Mouse (Mus musculus) embryonic facial prominence, embryonic 14.5 days (tissue): Measurements from ENCODE around the gene Thap4. TPM values are rescaled to one million over a fixed set of nuclear protein-coding genes. Genes with fewer than 3 reads are reported as not detected.
"Not testable (repeated sequence)": the region's sequence is repeated elsewhere in the genome, so short reads cannot be mapped to it uniquely, and the experiment has no call there.

Source experiments
- ATAC-seq: fragments of 200-750 bp; cut with Nextera tagmentation; 2 replicates; pipeline ENCODE4 v1.8.0; 2017; ENCODE audit warnings: low read depth, moderate number of reproducible peaks, moderate TSS enrichment
- DNase-seq: peaks from one replicate; pipeline ENCODE4 v3.0.0-alpha.2; 2015; ENCODE audit warnings: low spot score
- H3K27ac ChIP-seq: fragments of 300-500 bp; sonication (generic); replicated peaks from 2 replicates; pipeline ENCODE4 v1.5.1; 2014; ENCODE audit warnings: low read depth, mild to moderate bottlenecking, low read length, moderate library complexity
- H3K27me3 ChIP-seq: fragments of 300-500 bp; sonication (generic); replicated peaks from 2 replicates; pipeline ENCODE4 v1.6.1; 2014; ENCODE audit warnings: low read length; ENCODE audit not compliant: control insufficient read depth, insufficient read depth
- H3K36me3 ChIP-seq: fragments of 300-500 bp; sonication (generic); 2 replicates; pipeline ENCODE4 v1.6.1; 2014; ENCODE audit warnings: low read length, mixed read lengths; ENCODE audit not compliant: control insufficient read depth, insufficient read depth
- H3K4me1 ChIP-seq: fragments of 300-500 bp; sonication (generic); 2 replicates; pipeline ENCODE4 v1.6.1; 2014; ENCODE audit warnings: antibody characterized with exemption, low read length; ENCODE audit not compliant: control insufficient read depth, insufficient read depth
- H3K4me2 ChIP-seq: fragments of 300-500 bp; sonication (generic); 2 replicates; pipeline ENCODE4 v1.6.1; 2014; ENCODE audit warnings: low read depth, mild to moderate bottlenecking, low read length, moderate library complexity, mixed read lengths
- H3K4me3 ChIP-seq: fragments of 300-500 bp; sonication (generic); 2 replicates; pipeline ENCODE4 v1.5.1; 2014; ENCODE audit warnings: low read depth, mild to moderate bottlenecking, low read length
- H3K9ac ChIP-seq: fragments of 300-500 bp; sonication (generic); 2 replicates; pipeline ENCODE4 v1.6.1; 2014; ENCODE audit warnings: low read depth, mild to moderate bottlenecking, low read length, moderate library complexity, mixed read lengths
- H3K9me3 ChIP-seq: fragments of 300-500 bp; sonication (generic); 2 replicates; pipeline ENCODE4 v1.6.1; 2016; ENCODE audit warnings: low read length; ENCODE audit not compliant: control insufficient read depth
- WGBS: fragments of 180-500 bp; shearing (Covaris S2); extraction: QIAGEN DNeasy Blood & Tissue Kit; methylation state at CpG from one replicate; pipeline ENCODE4 v1.1.7; 2014; 5-methylcytosine and 5-hydroxymethylcytosine counted together
- polyA plus RNA-seq: library from polyadenylated mRNA; unstranded; fragments of >200 nt; fragmentation: Nextera tagmentation; extraction: Ambion mirVana; gene quantifications from 2 replicates; pipeline ENCODE4 v1.2.1, GENCODE M21; 2014

Gene Thap4
- polyA plus RNA-seq, 1 experiment from 2014 or later: 44.9 TPM

DNA sequence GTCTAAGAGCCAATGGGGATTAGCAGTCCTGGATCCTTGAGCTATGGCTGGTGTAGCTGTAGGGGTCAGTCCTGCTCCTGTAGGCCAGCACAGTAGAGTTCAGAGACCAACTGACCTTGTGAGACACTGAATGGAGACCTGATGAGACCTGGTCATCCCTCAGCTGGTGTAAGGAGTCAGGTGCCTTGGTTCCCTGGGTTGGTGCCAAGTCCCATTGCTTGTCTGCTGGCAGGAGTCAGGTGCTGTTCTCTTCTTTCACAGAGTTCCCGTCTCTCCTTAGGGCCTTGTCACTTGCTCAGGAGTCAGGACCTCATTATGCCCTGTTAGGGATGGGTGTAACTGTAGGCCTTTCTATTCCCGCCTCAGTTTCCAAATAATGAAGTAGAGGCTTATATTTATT lies 32.2 kb upstream of the Thap4 start:
- Histone ChIP-seq H3K4me1 (no peaks in the 10 kb centered on the region), H3K27ac (no peak overlapping the region), H3K9ac (no peak overlapping the region), H3K4me3 (no peak overlapping the region), H3K27me3 (no peaks in the 10 kb centered on the region), H3K9me3 (no peaks in the 10 kb centered on the region), H3K4me2 (no peak overlapping the region), H3K36me3 (peaks cover 87% of the 10 kb centered on the region)
- no peak for DNase-seq
- 86% methylated on average over 2 of the region's 2 CpGs for WGBS
- ATAC-seq: peak; percentile 12; the same call in 1 of the 2 replicates

DNA sequence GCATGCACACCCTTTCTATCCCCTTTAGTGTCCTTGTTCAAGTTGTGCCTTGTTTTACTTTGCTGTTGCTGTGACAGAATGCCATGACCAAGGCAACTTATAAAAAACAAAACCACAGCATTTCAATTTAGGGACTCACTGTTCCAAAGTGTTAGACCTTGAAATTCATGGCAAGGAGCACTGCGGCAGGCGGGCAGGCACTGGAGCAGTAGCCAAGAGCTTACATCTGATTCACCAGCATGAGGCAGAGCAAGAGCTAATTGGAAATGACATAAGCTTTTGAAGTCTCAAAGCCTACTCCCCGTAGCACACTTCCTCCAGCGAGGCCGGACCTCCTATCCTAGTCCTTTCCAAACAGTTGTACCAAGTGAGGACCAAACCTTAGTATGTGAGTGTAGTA lies 22.0 kb upstream of the Thap4 start:
- DNase-seq (no peak), ATAC-seq (no peak)
- no peak overlapping the region for H3K4me2 ChIP-seq
- H3K9me3 ChIP-seq: no peaks in the 10 kb centered on the region
- peaks cover 79% of the 10 kb centered on the region for H3K36me3 ChIP-seq
- no peak overlapping the region for H3K4me3 ChIP-seq
- WGBS: 77% methylated on average over 5 of the region's 5 CpGs
- H3K27ac ChIP-seq: no peak overlapping the region
- H3K4me1 ChIP-seq: no peaks in the 10 kb centered on the region
- no peaks in the 10 kb centered on the region for H3K27me3 ChIP-seq
- no peak overlapping the region for H3K9ac ChIP-seq

DNA sequence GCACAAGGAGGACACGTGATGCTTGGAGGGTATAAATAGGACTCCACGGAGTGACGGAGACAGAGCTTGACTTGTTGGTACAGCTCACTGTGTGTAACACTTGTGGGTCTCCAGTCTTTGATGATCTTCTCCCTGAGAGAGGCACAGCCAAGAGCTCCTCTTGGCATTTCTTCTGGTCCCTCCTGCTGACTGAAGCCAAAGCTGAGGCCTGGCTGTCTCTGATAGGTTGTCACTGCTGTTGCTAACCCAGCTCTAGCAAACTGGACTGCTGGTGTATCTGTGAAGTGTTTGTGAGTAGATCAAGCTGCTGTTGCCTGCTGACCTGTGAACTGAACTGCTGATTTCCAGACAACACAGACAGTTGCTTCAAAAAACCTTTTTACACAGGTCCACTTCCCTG lies 15.2 kb upstream of the Thap4 start:
- ATAC-seq (no peak), DNase-seq (no peak)
- H3K4me3 ChIP-seq: no peak overlapping the region
- no peak overlapping the region for H3K27ac ChIP-seq
- no peaks in the 10 kb centered on the region for H3K9me3 ChIP-seq
- H3K36me3 ChIP-seq: peaks cover 44% of the 10 kb centered on the region
- H3K4me2 ChIP-seq: no peak overlapping the region
- H3K4me1 ChIP-seq: no peaks in the 10 kb centered on the region
- no peak overlapping the region for H3K9ac ChIP-seq
- H3K27me3 ChIP-seq: no peaks in the 10 kb centered on the region
- WGBS: 96% methylated on average over 3 of the region's 3 CpGs

DNA sequence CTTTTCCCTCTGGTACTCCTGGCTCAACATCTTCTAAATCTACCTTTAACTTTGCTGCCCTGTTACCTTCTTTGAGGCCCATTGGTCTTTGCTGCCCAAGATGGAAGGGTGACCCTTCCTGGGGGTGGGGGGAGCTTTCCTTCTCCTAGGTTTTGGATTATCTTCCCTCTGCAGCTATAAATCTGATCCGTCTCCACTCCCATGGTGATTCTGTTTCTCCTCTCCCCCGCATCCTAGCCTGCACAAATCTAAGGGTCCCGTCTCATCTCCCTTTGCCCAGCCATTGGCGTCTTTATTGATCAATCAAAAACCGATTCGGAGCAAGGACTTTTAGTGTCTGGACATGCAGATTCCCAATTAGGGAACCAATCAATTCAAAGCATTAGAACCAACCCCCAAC lies 12.9 kb upstream of the Thap4 start:
- Histone ChIP-seq H3K27ac (no peak overlapping the region), H3K4me3 (no peak overlapping the region), H3K9ac (no peak overlapping the region), H3K36me3 (peaks cover 25% of the 10 kb centered on the region), H3K9me3 (no peaks in the 10 kb centered on the region), H3K4me1 (no peaks in the 10 kb centered on the region), H3K4me2 (no peak overlapping the region), H3K27me3 (no peaks in the 10 kb centered on the region)
- DNase-seq (no peak), ATAC-seq (no peak)
- 89% methylated on average over 6 of the region's 6 CpGs for WGBS

- ATAC-seq: no peak
- Histone ChIP-seq H3K4me1 (no peaks in the 10 kb centered on the region), H3K4me2 (no peak overlapping the region), H3K4me3 (no peak overlapping the region), H3K27me3 (no peaks in the 10 kb centered on the region), H3K36me3 (peaks cover 18% of the 10 kb centered on the region), H3K9ac (no peak overlapping the region), H3K27ac (no peak overlapping the region), H3K9me3 (no peaks in the 10 kb centered on the region)
- DNase-seq: no peak
- 92% methylated on average over 9 of the region's 9 CpGs for WGBS
Observed at GRCm38 (mm10) chr1:93764871-93765591, 10.4 kb upstream of the Thap4 start.

DNA sequence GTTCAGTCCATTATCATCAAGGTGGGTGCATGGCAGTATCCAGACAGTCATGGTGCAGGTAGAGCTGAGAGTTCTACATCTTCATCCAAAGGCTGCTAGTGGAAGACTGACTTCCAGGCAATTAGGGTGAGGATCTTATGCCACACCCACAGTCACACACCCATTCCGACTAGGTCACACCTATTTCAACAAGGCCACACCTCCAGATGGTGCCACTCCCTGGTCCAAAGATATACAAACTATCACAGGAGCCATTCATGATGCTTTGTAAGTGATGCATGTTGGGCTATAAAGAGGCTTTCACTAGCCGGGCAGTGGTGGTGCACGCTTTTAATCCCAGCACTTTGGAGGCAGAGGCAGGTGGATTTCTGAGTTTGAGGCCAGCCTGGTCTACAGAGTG lies 8.9 kb upstream of the Thap4 start:
- not testable (repeated sequence) for DNase-seq, H3K9ac ChIP-seq, H3K27me3 ChIP-seq, H3K9me3 ChIP-seq, H3K4me3 ChIP-seq, H3K4me2 ChIP-seq, ATAC-seq, H3K4me1 ChIP-seq, H3K27ac ChIP-seq, H3K36me3 ChIP-seq
- WGBS: 90% methylated on average over 3 of the region's 3 CpGs

DNA sequence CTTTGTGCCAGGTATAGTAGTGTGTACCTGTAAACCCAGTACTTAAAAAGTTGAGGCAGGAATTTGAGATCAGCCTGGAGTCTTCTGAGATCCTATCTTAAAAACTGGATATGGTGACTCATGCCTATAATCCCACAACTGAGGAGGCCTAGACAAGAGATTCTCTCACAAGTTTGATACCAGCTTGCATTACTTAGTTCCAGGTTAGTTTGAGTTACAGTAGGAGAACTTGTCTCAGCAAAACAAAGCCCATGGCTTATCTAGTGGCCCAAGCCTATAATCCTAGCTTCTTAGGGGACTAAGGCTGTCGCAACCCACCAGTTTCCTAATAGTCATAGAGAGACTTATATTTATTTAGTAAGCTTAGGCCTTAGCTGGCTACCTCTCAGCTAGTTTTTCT lies 5.4 kb upstream of the Thap4 start:
- Histone ChIP-seq H3K4me1 (peaks cover 6% of the 10 kb centered on the region; the same call in 1 of the 2 replicates), H3K27ac (no peak overlapping the region), H3K9me3 (no peaks in the 10 kb centered on the region), H3K36me3 (no peaks in the 10 kb centered on the region), H3K4me3 (no peak overlapping the region), H3K4me2 (no peak overlapping the region), H3K9ac (no peak overlapping the region), H3K27me3 (no peaks in the 10 kb centered on the region)
- WGBS: 100% methylated on average over 1 of the region's 1 CpGs
- DNase-seq (no peak), ATAC-seq (no peak)

DNA sequence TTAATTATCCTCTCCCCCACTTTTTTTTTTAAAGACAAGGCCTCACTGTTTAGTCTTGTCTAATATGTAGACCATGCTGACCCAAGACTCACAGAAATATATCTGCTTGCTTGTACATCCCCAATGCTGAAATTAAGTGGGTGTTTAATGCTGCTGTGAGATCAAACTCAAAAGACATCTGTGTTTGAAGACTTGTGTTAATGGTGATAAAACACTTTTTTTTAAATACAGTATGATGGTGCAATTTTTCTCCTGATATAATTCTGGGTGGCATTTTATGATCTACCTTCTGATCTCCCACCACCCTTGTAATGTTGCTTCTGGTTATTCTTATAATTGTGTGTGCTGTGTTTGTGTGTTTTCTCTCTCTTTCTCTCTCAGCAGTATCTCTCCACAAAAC lies 1.5 kb upstream of the Thap4 start:
- H3K27ac ChIP-seq: no peak overlapping the region
- peaks cover 11% of the 10 kb centered on the region; the same call in 1 of the 2 replicates for H3K4me1 ChIP-seq
- H3K4me2 ChIP-seq: peak overlapping the region; percentile 82; the same call in 1 of the 2 replicates
- no peak overlapping the region for H3K9ac ChIP-seq
- H3K27me3 ChIP-seq: no peaks in the 10 kb centered on the region
- no peak for ATAC-seq
- no peak overlapping the region for H3K4me3 ChIP-seq
- no peaks in the 10 kb centered on the region for H3K9me3 ChIP-seq
- no peaks in the 10 kb centered on the region for H3K36me3 ChIP-seq
- no peak for DNase-seq

GRCm38 (mm10) chr1:93755618-93756017 lies 954 bp upstream of the Thap4 start:
- H3K27ac ChIP-seq: no peak overlapping the region
- H3K27me3 ChIP-seq: no peaks in the 10 kb centered on the region
- H3K4me3 ChIP-seq: peak overlapping the region; percentile 95
- H3K4me2 ChIP-seq: peak overlapping the region; percentile 82
- peaks cover 11% of the 10 kb centered on the region; the same call in 1 of the 2 replicates for H3K4me1 ChIP-seq
- no peak for DNase-seq
- peak overlapping the region; percentile 91 for H3K9ac ChIP-seq
- ATAC-seq: no peak
- peaks cover under 1% of the 10 kb centered on the region; the same call in 1 of the 2 replicates for H3K36me3 ChIP-seq
- WGBS: 26% methylated on average over 7 of the region's 7 CpGs
- H3K9me3 ChIP-seq: no peaks in the 10 kb centered on the region
